Mouse (Mus musculus) spleen, adult 2 months (tissue): ENCODE results near the gene Mapk6. TPM values are rescaled to one million over a fixed set of nuclear protein-coding genes. Genes with fewer than 3 reads are reported as not detected.

Experiments
- DNase-seq, 2 experiments: peaks; one replicate each; pipeline versions ENCODE4 v3.0.0 to v3.0.0-alpha.2; 2012 to 2021; ENCODE audit warnings: low spot score in 2 of 2, low read depth in 1 of 2
- H3K27ac ChIP-seq: fragments of 200-500 bp; 2 replicates; pipeline ENCODE4 v1.5.1; 2012; ENCODE audit warnings: low read length, inconsistent platforms; ENCODE audit not compliant: insufficient read depth
- H3K27me3 ChIP-seq: fragments of 200-500 bp; 2 replicates; pipeline ENCODE4 v1.6.1; 2012; ENCODE audit warnings: mild to moderate bottlenecking, moderate library complexity, low read length, inconsistent platforms; ENCODE audit not compliant: control insufficient read depth, insufficient read depth
- H3K36me3 ChIP-seq: fragments of 200-500 bp; 2 replicates; pipeline ENCODE4 v1.6.1; 2012; ENCODE audit warnings: mild to moderate bottlenecking, low read length, inconsistent platforms; ENCODE audit not compliant: control insufficient read depth, insufficient read depth
- H3K4me1 ChIP-seq: fragments of 200-500 bp; 2 replicates; pipeline ENCODE4 v1.6.1; 2011; ENCODE audit warnings: inconsistent platforms; ENCODE audit not compliant: control insufficient read depth, insufficient read depth, insufficient read length
- H3K4me3 ChIP-seq: fragments of 200-500 bp; 2 replicates; pipeline ENCODE4 v1.5.1; 2011; ENCODE audit warnings: mild to moderate bottlenecking, inconsistent platforms; ENCODE audit not compliant: insufficient read depth, insufficient read length; ENCODE audit errors: extremely low read depth
- CTCF ChIP-seq: fragments of 200-500 bp; IDR thresholded peaks from 2 replicates; pipeline ENCODE4 v1.5.1; 2011; ENCODE audit warnings: mild to moderate bottlenecking, inconsistent platforms; ENCODE audit not compliant: insufficient read depth, insufficient read length, insufficient replicate concordance; ENCODE audit errors: extremely low read depth
- POLR2A ChIP-seq: fragments of 200-500 bp; IDR thresholded peaks from 2 replicates; pipeline ENCODE4 v1.6.1; 2011; ENCODE audit warnings: low read depth, low read length, inconsistent platforms
- WGBS: fragments of 180-500 bp; shearing (Covaris S2); methylation state at CpG from one replicate; pipeline ENCODE4 v1.1.7; 2018; 5-methylcytosine and 5-hydroxymethylcytosine counted together
- polyA plus RNA-seq: library from polyadenylated mRNA; depleted of rRNA; stranded (reverse); fragments of >200 nt; gene quantifications from 2 replicates; pipeline ENCODE4 v1.2.3, GENCODE M21; 2012

Gene Mapk6
- polyA plus RNA-seq, 1 experiment = 11.4 TPM

DNA sequence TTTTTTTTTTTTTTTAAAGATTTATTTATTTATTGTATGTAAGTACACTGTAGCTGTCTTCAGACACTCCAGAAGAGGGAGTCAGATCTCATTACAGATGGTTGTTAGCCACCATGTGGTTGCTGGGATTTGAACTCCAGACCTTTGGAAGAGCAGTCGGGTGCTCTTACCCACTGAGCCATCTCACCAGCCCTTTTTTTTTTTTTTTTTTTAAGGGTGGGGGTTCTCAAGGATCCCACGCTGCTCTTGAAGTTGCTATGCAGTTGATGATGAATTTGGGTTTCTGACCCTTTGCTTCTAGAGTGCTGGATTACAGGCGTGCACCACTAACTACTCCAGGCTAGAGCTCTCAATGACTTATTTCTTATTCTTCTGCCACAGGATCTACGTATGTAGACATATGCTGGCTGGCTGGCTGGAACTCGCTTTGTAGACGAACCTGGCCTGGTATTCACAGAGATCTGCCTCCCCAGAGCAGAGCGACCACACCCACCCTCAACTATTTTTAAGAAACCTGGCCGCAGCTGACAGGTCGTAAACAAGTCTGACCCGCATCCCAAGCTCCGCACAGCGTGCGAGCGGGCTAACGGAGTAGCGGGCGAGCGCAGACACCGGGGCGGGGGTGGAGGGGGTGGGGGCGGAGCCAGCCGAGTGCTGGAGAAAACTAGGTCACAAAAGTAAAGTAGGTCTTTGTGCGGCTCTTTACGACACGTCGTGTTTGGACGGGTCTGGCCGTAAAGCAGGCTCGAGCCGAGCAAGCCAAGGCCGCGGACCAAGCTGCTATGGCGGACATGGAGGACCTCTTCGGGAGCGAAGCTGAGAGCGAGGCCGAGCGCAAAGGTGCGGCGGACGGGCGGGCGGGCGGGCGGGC, 31.2 kb upstream of the Mapk6 start, which contains the start of gene Leo1:
Gene Leo1, plus strand, starts transcription at position 729 of the 871 bp plus-strand sequence.
- peak; percentile 83 for DNase-seq
- WGBS = 2% methylated on average over 44 of the region's 45 CpGs
- Histone ChIP-seq H3K36me3 (no peaks in the 10 kb centered on the region; the same call in none of the 2 replicates), H3K27ac (peak within 1 kb of the TSS; percentile 95), H3K4me1 (peaks cover 3% of the 10 kb centered on the region; the same call in 1 of the 2 replicates), H3K27me3 (no peaks in the 10 kb centered on the region), H3K4me3 (peak within 1 kb of the TSS; percentile 91)
- TF ChIP-seq CTCF (no peak), POLR2A (peak; percentile 52)

DNA sequence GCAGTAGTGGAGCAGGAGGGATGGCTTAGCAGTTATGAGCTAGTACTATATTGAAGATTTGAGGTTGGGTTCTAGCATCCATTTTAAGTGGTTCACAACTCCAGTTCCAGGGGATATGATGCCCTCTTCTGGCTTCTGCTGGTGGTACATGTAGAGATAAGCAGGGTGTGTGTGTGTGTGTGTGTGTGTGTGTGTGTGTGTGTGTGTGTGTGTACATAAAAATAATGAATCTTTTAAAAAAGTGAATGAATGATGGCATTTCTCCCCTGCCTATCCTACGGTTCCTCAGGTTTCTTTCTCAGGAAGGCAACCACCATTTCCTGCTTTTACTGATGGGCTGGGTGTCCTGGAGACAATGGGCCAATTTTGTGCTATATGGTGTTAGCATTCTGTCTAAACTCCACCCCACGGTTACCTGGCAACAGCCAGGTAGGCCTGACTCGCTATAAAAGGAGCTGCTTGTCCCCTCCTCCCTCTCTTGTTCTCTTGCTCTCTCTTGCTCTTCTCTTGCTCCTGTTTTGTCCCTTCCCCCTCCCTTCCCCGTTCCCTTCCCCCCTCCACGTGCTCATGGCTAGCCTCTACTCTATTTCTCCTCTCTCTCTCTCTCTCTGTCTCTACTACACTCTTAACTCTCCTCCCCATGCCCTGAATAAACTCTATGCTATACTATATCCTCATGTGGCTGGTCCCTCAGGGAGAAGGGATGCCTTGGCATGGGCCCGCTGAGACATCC, 28.0 kb upstream of the Mapk6 start:
- no peaks in the 10 kb centered on the region for H3K27me3 ChIP-seq
- no peak overlapping the region for H3K27ac ChIP-seq
- H3K36me3 ChIP-seq = no peaks in the 10 kb centered on the region
- peak; percentile 62 to 67 for DNase-seq
- peaks cover 14% of the 10 kb centered on the region; the same call in 1 of the 2 replicates for H3K4me1 ChIP-seq
- WGBS = 46% methylated on average over 6 of the region's 6 CpGs
- TF ChIP-seq POLR2A (no peak), CTCF (peak; percentile 33; the same call in 1 of the 2 replicates)
- H3K4me3 ChIP-seq = no peak overlapping the region

DNA sequence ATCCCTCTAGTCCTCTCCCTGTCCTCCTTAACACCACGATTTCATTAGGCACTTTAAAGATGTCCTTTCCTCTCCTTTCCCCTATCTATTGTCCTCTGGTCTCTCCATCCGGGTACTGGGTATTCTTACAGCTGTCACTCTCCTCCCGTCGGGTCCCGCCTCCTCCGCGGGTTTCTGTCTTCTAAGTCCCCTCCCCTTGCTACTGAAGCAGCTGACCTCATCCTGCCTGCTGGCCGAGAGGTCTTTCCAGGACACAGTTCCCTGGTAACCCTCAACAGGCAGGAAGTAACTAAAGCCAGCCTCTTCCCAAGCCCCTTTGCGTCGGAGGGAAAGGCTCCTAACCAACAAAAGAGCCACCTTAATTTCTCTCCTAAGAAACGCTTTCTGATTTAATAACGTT, 26.1 kb upstream of the Mapk6 start:
- Histone ChIP-seq H3K27ac (no peak overlapping the region), H3K4me3 (peak overlapping the region; percentile 17; the same call in 1 of the 2 replicates)

DNA sequence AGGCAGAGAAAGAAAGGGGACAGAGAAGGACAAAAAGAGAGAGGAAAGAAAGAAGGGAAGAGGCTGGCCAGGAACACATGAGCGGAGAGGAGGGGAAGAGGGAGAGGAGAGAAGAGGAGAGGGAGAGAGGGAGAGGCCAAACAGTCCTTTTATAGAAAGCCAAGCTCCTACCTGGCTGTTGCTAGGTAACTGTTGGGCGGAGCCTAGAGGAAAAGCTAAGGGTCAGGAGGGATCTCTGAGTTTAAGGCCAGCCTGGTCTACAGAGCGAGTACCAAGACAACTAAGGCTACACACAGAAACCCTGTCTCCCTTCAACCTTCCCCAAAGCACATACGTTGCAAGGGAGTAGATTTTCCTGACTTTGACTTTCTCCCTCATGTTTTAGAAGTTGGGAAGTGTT, 25.5 kb upstream of the Mapk6 start:
- H3K27ac ChIP-seq = no peak overlapping the region
- TF ChIP-seq CTCF (no peak), POLR2A (no peak)
- no peak overlapping the region for H3K4me3 ChIP-seq
- peaks cover 11% of the 10 kb centered on the region; the same call in 1 of the 2 replicates for H3K4me1 ChIP-seq
- 92% methylated on average over 4 of the region's 4 CpGs for WGBS
- H3K27me3 ChIP-seq = no peaks in the 10 kb centered on the region
- no peaks in the 10 kb centered on the region for H3K36me3 ChIP-seq
- no peak for DNase-seq

More for the DNA sequence above, 26.1 kb upstream of the Mapk6 start:
- peak; percentile 32 to 54 for DNase-seq
- Histone ChIP-seq H3K27me3 (no peaks in the 10 kb centered on the region), H3K36me3 (no peaks in the 10 kb centered on the region), H3K4me1 (peaks cover 11% of the 10 kb centered on the region; the same call in 1 of the 2 replicates)
- 2% methylated on average over 12 of the region's 12 CpGs for WGBS
- no peak for TF ChIP-seq CTCF
- TF ChIP-seq POLR2A = no peak

DNA sequence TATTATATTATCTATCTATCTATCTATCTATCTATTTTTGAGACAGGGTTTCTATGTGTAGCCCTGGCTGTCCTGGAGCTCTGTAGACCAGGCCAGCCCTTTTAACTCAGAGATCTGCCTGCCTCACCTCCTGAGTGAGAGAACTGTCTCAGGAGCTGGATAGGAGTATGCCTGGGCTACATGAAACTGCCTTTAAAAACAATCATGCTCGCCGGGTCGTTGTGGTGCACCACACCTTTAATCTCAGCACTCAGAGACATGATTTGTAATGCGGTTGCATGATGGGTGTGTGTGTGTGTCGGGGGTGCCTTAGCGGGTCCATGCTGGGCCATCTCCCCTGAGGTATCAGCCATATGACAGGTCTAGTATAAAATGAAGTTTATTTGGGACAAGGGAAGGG, 25.1 kb upstream of the Mapk6 start:
- Histone ChIP-seq H3K4me1 (peaks cover 11% of the 10 kb centered on the region; the same call in 1 of the 2 replicates), H3K27me3 (no peaks in the 10 kb centered on the region), H3K36me3 (no peaks in the 10 kb centered on the region), H3K27ac (no peak overlapping the region), H3K4me3 (no peak overlapping the region)
- no peak for DNase-seq
- WGBS = 56% methylated on average over 6 of the region's 6 CpGs
- TF ChIP-seq CTCF (no peak), POLR2A (no peak)

DNA sequence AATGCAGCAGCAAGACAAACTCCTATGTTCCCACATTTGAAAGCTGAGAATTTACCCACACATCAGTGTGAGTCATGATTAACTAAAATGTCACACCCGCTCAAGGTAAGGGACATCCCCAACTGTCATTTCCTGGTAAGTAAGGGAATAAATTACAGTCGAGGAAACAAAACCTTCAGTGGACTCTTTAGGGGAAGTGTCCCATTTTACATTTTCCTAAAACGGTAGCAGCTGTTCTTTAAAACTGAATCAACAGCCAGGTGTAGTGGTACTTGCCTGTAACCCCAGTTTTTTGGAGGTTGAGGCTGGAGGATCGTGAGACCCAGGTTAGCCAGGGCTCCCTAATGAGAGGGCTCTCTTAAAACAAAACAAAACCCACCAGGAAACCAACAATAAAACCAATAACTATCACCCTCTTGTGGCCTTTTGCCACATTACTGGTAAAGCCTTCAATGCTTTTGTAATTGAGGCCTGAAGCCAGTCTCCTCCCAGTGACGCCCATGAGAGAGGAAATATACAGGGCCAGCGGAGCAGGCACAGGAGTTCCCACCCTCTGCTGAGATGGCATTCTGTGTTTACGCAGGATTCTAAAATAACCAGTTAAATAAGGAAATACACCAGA, 24.5 kb upstream of the Mapk6 start:
- peak overlapping the region; percentile 78 for H3K27ac ChIP-seq

More for the DNA sequence above, 24.5 kb upstream of the Mapk6 start:
- Histone ChIP-seq H3K36me3 (no peaks in the 10 kb centered on the region), H3K4me1 (peaks cover 11% of the 10 kb centered on the region; the same call in 1 of the 2 replicates), H3K27me3 (no peaks in the 10 kb centered on the region), H3K4me3 (no peak overlapping the region)
- no peak for TF ChIP-seq POLR2A
- TF ChIP-seq CTCF = peak; percentile 26; the same call in 1 of the 2 replicates
- under 1% methylated on average over 7 of the region's 7 CpGs for WGBS
- peak; percentile 59 to 76 for DNase-seq
